Mouse (Mus musculus) lung, postnatal 0 days (tissue): ENCODE measurements around the gene Zbtb17.

Experiments used
- CTCF ChIP-seq: IDR thresholded peaks from 2 replicates; pipeline ENCODE4 v1.5.1; 2016; ENCODE audit warnings: antibody characterized with exemption, mild to moderate bottlenecking
- EP300 ChIP-seq: IDR thresholded peaks from 2 replicates; pipeline ENCODE4 v1.6.1; 2016; ENCODE audit warnings: antibody characterized with exemption, mild to moderate bottlenecking, control low read depth

- TF ChIP-seq CTCF (no peak), EP300 (peak; percentile 85)
Observed at GRCm38 (mm10) chr4:141506352-141506751, 61.9 kb downstream of the Zbtb17 start.
